Mouse (Mus musculus): ENCODE results near the gene Fpr1. TPM values are rescaled to one million over a fixed set of nuclear protein-coding genes. Genes with fewer than 3 reads are reported as not detected.

Gene Fpr1
- polyA plus RNA-seq, 1 experiment from 2014 or later: not detected

DNA sequence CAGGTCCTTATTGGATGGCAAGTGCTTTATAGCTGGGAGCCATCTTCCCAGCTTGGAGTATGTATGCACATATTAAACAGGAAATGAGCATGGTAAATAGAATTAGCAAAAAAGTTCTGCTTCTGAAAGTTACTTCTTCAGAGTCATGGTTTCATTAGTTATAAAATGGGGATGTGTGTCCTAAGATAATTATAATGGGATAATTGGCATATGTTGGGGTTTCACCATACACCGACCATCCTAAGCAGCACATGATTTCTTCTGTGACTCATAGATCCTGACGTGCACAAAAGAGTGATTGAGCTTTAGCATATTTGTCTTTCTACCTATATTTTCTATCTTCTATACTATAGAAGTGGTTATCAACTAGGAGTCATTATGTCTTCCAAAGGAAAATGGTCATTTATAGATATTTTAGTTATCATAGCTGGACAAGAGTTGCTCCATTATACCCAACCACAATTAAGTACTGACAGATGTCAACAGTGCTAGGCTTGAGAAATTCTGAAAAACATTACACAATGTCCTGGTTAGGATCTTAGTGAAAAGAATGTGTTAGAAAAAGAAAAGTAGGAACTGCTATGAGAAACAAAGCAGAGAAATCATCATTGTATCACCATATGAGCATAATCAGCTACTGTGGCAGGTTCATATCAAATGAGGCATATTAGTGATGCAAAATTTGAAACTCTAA lies 6.1 kb upstream of the Fpr1 start:
- no peak overlapping the region for H3K4me2 ChIP-seq (ENCODE audit: low read length)
- H3K4me1 ChIP-seq (ENCODE audit: control insufficient read depth, insufficient read depth, low read length): no peaks in the 10 kb centered on the region
- DNase-seq (no peak), ATAC-seq (ENCODE audit: low FRiP score, low TSS enrichment) (no peak)
- no peaks in the 10 kb centered on the region for H3K9me3 ChIP-seq (ENCODE audit: control insufficient read depth, low read length)
- H3K27me3 ChIP-seq (ENCODE audit: control insufficient read depth, insufficient read depth, low read length): no peaks in the 10 kb centered on the region
- 87% methylated on average over 2 of the region's 2 CpGs for WGBS
- no peaks in the 10 kb centered on the region for H3K36me3 ChIP-seq (ENCODE audit: control insufficient read depth, insufficient read depth, low read length)
- H3K27ac ChIP-seq (replicated peaks; ENCODE audit: low read depth, low read length): no peak overlapping the region
- H3K4me3 ChIP-seq (replicated peaks; ENCODE audit: low read depth, low read length): no peak overlapping the region
- H3K9ac ChIP-seq (replicated peaks; ENCODE audit: low read length): no peak overlapping the region

DNA sequence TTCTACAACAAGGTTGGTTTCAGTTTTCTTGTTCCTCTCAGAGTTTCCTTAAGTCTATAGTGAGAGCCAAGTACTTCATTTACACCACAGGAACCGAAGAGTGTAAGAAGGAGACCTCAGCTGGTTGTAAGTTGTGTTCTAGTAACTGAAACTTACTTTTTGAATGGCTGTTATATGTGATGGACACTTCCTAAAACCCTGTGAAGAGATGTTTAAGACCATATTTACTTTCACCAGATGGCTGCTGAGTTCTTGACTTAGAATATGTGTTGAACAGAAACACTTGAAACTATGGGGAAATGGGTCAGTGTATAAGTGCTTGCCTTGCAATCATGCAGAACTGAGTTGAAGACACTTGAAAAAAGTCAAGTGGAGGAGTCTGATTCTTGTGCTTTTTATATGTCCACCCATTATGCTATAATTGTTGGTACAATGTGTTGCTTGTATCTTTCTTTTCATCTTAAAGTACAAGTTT lies 4.1 kb upstream of the Fpr1 start, which contains the start of the genes Fpr2 and Fpr3:
TSS of gene Fpr2 (plus strand) at position 51 of the 475 bp plus-strand sequence.
TSS of gene Fpr3 (plus strand) at position 79 of the 475 bp plus-strand sequence.
- no peak within 1 kb of the TSS for H3K27ac ChIP-seq (replicated peaks; ENCODE audit: low read depth, low read length)
- no peak within 1 kb of the TSS for H3K4me2 ChIP-seq (ENCODE audit: low read length)
- H3K27me3 ChIP-seq (ENCODE audit: control insufficient read depth, insufficient read depth, low read length): no peaks in the 10 kb centered on the region
- H3K9ac ChIP-seq (replicated peaks; ENCODE audit: low read length): no peak within 1 kb of the TSS
- no peaks in the 10 kb centered on the region for H3K4me1 ChIP-seq (ENCODE audit: control insufficient read depth, insufficient read depth, low read length)
- H3K4me3 ChIP-seq (replicated peaks; ENCODE audit: low read depth, low read length): no peak within 1 kb of the TSS
- 45% methylated on average over 1 of the region's 1 CpGs for WGBS
- no peaks in the 10 kb centered on the region for H3K9me3 ChIP-seq (ENCODE audit: control insufficient read depth, low read length)
- no peaks in the 10 kb centered on the region for H3K36me3 ChIP-seq (ENCODE audit: control insufficient read depth, insufficient read depth, low read length)
- ATAC-seq (ENCODE audit: low FRiP score, low TSS enrichment) (no peak), DNase-seq (no peak)

DNA sequence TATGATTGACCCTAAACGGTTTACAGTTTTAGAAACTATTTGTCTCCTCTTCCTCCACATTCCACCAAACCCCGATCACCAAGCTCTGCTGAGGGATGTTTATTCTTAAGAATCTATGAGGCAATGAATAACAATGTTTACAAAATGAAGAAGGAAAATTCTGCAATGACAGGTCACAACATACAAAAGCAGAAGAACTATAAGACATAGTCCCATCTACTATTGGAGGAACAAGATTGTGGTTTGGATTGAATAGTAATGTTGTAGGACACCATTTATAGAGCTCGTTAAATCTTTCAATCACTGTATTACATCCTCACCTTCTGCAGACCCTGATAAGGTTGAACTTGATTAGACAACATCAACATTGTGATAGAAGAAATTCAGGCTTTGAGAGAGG lies 1.1 kb downstream of the Fpr1 start:
- Histone ChIP-seq H3K27me3 (ENCODE audit: control insufficient read depth, insufficient read depth, low read length) (no peaks in the 10 kb centered on the region), H3K4me3 (replicated peaks; ENCODE audit: low read depth, low read length) (no peak overlapping the region), H3K27ac (replicated peaks; ENCODE audit: low read depth, low read length) (no peak overlapping the region), H3K9ac (replicated peaks; ENCODE audit: low read length) (no peak overlapping the region), H3K4me2 (ENCODE audit: low read length) (no peak overlapping the region), H3K9me3 (ENCODE audit: control insufficient read depth, low read length) (no peaks in the 10 kb centered on the region), H3K36me3 (ENCODE audit: control insufficient read depth, insufficient read depth, low read length) (no peaks in the 10 kb centered on the region), H3K4me1 (ENCODE audit: control insufficient read depth, insufficient read depth, low read length) (no peaks in the 10 kb centered on the region)
- ATAC-seq (ENCODE audit: low FRiP score, low TSS enrichment) (no peak), DNase-seq (no peak)
- 89% methylated on average over 3 of the region's 3 CpGs for WGBS

DNA sequence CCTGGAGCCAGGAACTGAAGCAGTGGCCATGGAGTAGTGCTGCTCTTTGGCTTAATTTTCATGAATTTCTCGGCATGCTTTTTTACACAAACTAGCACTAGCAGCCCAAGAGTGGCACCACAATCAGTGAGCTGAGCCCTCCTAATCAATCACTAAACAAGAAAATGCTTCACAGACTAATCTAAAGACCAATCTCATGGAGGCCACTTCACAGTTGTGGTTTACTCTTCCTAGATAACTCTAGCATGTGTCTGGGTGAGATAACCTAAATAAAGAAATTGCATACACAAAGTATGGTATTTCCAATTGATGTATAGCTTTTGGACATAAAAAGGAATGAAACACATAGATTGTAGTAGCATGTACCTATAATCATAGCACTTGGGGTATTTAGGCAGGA lies 4.4 kb downstream of the Fpr1 start:
- no peaks in the 10 kb centered on the region for H3K27me3 ChIP-seq (ENCODE audit: control insufficient read depth, insufficient read depth, low read length)
- 89% methylated on average over 1 of the region's 1 CpGs for WGBS
- ATAC-seq (ENCODE audit: low FRiP score, low TSS enrichment) (no peak), DNase-seq (no peak)
- no peak overlapping the region for H3K9ac ChIP-seq (replicated peaks; ENCODE audit: low read length)
- no peaks in the 10 kb centered on the region for H3K4me1 ChIP-seq (ENCODE audit: control insufficient read depth, insufficient read depth, low read length)
- H3K36me3 ChIP-seq (ENCODE audit: control insufficient read depth, insufficient read depth, low read length): no peaks in the 10 kb centered on the region
- no peak overlapping the region for H3K27ac ChIP-seq (replicated peaks; ENCODE audit: low read depth, low read length)
- no peaks in the 10 kb centered on the region for H3K9me3 ChIP-seq (ENCODE audit: control insufficient read depth, low read length)
- H3K4me3 ChIP-seq (replicated peaks; ENCODE audit: low read depth, low read length): no peak overlapping the region
- H3K4me2 ChIP-seq (ENCODE audit: low read length): no peak overlapping the region

DNA sequence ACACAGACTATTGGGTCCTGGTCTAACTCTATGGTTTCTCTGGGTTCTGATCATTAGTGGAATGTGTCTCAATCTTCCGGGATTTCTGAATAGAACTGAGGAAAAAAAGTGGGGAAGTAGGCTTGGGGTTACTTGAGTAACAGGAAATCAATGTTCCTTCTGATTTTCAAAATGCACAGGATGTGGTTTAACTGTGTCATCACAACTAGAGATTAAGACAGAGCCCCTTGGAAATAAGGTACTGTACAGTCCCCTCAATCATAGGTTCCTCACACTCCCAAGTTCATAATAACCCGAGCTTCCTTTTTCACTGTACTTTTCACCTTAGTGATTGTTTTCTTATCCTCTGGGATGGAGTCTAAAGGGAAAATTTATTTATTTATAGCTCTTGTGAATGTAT lies 12.0 kb downstream of the Fpr1 start:
- 89% methylated on average over 2 of the region's 2 CpGs for WGBS
- no peak overlapping the region for H3K4me2 ChIP-seq (ENCODE audit: low read length)
- ATAC-seq (ENCODE audit: low FRiP score, low TSS enrichment) (no peak), DNase-seq (no peak)
- no peaks in the 10 kb centered on the region for H3K27me3 ChIP-seq (ENCODE audit: control insufficient read depth, insufficient read depth, low read length)
- no peak overlapping the region for H3K9ac ChIP-seq (replicated peaks; ENCODE audit: low read length)
- H3K36me3 ChIP-seq (ENCODE audit: control insufficient read depth, insufficient read depth, low read length): no peaks in the 10 kb centered on the region
- no peak overlapping the region for H3K27ac ChIP-seq (replicated peaks; ENCODE audit: low read depth, low read length)
- no peak overlapping the region for H3K4me3 ChIP-seq (replicated peaks; ENCODE audit: low read depth, low read length)
- no peaks in the 10 kb centered on the region for H3K4me1 ChIP-seq (ENCODE audit: control insufficient read depth, insufficient read depth, low read length)
- H3K9me3 ChIP-seq (ENCODE audit: control insufficient read depth, low read length): no peaks in the 10 kb centered on the region; the same call in 1 of the 2 replicates

DNA sequence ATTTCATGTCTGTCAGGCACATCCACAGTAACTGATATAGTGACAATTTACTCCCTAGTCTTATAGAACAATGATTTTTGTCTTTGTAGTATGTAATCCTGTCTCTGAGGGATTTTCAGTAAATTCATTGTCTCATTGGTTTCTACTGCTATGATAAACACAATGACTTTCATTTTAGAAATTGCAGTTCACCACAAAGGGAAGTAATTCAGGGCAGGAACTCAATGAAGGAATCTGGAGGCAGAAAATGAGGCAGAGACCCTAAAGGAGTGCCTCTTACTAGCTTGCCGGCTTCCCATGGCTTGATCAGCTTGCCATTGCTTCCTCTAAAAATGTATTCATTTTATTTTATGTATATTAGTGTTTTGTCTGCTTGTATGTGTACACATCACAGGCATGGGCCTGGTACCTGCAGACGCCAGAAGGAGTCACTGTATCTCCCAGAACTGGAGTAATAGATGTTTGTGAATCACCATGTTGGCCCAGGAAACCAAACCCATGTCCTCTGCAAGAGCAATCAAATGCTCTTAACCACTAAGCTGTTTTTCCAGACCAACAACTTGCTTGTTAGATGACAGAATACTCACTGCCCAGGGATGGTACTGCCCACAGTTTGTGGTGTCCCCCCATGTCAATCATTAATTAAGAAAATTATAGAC lies 12.7 kb downstream of the Fpr1 start:
- ATAC-seq (ENCODE audit: low FRiP score, low TSS enrichment) (no peak), DNase-seq (no peak)
- H3K9ac ChIP-seq (replicated peaks; ENCODE audit: low read length): no peak overlapping the region
- H3K36me3 ChIP-seq (ENCODE audit: control insufficient read depth, insufficient read depth, low read length): no peaks in the 10 kb centered on the region
- WGBS: 86% methylated on average over 2 of the region's 2 CpGs
- no peak overlapping the region for H3K4me2 ChIP-seq (ENCODE audit: low read length)
- no peaks in the 10 kb centered on the region for H3K27me3 ChIP-seq (ENCODE audit: control insufficient read depth, insufficient read depth, low read length)
- no peak overlapping the region for H3K4me3 ChIP-seq (replicated peaks; ENCODE audit: low read depth, low read length)
- H3K4me1 ChIP-seq (ENCODE audit: control insufficient read depth, insufficient read depth, low read length): no peaks in the 10 kb centered on the region
- H3K9me3 ChIP-seq (ENCODE audit: control insufficient read depth, low read length): no peaks in the 10 kb centered on the region; the same call in 1 of the 2 replicates
- no peak overlapping the region for H3K27ac ChIP-seq (replicated peaks; ENCODE audit: low read depth, low read length)

DNA sequence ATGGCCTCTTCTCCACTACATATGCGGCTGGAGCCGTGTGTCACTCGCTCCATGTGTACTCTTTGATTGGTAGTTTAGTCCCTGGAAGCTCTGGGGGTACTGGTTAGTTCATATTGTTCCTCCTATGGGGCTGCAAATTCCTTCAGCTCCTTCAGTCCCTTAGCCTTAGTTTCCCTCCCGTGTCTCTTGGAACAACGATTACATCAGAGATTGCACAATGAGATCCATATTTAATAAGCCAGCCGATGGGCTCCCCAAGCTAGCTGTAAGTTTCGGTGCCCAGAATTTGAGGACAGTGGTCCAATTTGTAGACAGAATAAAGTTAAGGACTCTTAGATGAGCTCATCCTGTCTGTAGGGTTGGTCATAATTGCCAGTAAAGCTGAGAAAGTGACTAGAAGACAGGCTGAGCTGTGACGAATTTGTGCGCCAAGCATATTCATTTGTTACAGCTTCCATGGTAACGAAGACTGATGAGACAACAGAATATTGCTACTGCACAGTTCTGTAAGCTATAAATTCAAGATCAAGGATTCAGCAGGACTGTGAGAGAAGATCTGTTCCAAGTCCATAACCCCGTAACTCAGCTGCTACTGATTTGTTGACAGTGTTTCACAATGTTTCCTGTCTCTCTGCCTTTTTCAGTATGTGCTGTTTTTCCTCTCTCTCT lies 16.8 kb downstream of the Fpr1 start:
- no peak for ATAC-seq (ENCODE audit: low FRiP score, low TSS enrichment)
- Histone ChIP-seq H3K27ac (replicated peaks; ENCODE audit: low read depth, low read length) (no peak overlapping the region), H3K9me3 (ENCODE audit: control insufficient read depth, low read length) (no peaks in the 10 kb centered on the region), H3K4me1 (ENCODE audit: control insufficient read depth, insufficient read depth, low read length) (no peaks in the 10 kb centered on the region), H3K9ac (replicated peaks; ENCODE audit: low read length) (no peak overlapping the region), H3K4me2 (ENCODE audit: low read length) (no peak overlapping the region), H3K36me3 (ENCODE audit: control insufficient read depth, insufficient read depth, low read length) (no peaks in the 10 kb centered on the region), H3K27me3 (ENCODE audit: control insufficient read depth, insufficient read depth, low read length) (no peaks in the 10 kb centered on the region), H3K4me3 (replicated peaks; ENCODE audit: low read depth, low read length) (no peak overlapping the region)
- 90% methylated on average over 11 of the region's 11 CpGs for WGBS
- DNase-seq: no peak

DNA sequence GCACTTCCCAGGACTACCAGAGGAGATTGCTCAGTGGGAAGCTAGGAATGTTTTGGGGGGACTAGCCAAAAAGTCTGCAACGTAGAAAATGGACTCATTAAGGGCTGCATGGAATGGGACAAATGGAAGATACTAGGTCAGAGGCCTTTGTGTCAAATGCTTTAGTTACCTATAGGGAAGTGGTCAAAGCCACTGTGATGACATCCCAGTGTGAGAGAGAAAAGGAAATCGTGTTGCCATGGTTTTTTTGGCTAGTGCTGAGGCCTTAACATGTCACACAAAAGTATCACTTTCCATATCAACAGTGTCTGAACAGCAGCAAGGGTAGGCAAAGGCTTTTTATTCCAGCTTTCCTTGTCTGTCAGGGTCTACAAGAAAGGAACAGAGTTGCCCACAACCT lies 18.6 kb downstream of the Fpr1 start:
- no peaks in the 10 kb centered on the region for H3K36me3 ChIP-seq (ENCODE audit: control insufficient read depth, insufficient read depth, low read length)
- no peaks in the 10 kb centered on the region for H3K4me1 ChIP-seq (ENCODE audit: control insufficient read depth, insufficient read depth, low read length)
- no peak for ATAC-seq (ENCODE audit: low FRiP score, low TSS enrichment)
- H3K9me3 ChIP-seq (ENCODE audit: control insufficient read depth, low read length): no peaks in the 10 kb centered on the region
- H3K4me3 ChIP-seq (replicated peaks; ENCODE audit: low read depth, low read length): no peak overlapping the region
- H3K27me3 ChIP-seq (ENCODE audit: control insufficient read depth, insufficient read depth, low read length): no peaks in the 10 kb centered on the region
- no peak overlapping the region for H3K4me2 ChIP-seq (ENCODE audit: low read length)
- H3K9ac ChIP-seq (replicated peaks; ENCODE audit: low read length): no peak overlapping the region
- no peak overlapping the region for H3K27ac ChIP-seq (replicated peaks; ENCODE audit: low read depth, low read length)
- WGBS: 45% methylated on average over 2 of the region's 2 CpGs
- no peak for DNase-seq
